Mouse (Mus musculus): ENCODE measurements at regions not wholly inside any gene's neighbourhood (a gene's known extent, or its start where the extent isn't known, plus 50 kb on each side); places are given as distances from the start of the nearest gene placed in this dataset.

- intact Hi-C loops (cut with DNase I): no loop called here
- DNase-seq (ENCODE audit: extremely low spot score in 1 of 2, low spot score in 2 of 2): no peak
Measured at GRCm38 (mm10) chr14:111971857-111972256, 297.0 kb downstream of the Slitrk5 start.

- intact Hi-C loops (cut with DNase I): no loop called here
- no peak for DNase-seq (ENCODE audit: extremely low spot score in 1 of 2, low spot score in 2 of 2)
Measured at GRCm38 (mm10) chr14:111995809-111996458, 321.0 kb downstream of the Slitrk5 start.

- no peak for DNase-seq (ENCODE audit: extremely low spot score in 1 of 2, low spot score in 2 of 2)
- intact Hi-C loops (cut with DNase I): no loop called here
Measured at GRCm38 (mm10) chr14:112002146-112002545, 327.2 kb downstream of the Slitrk5 start.

- DNase-seq (ENCODE audit: extremely low spot score in 1 of 2, low spot score in 2 of 2): no peak
- intact Hi-C loops (cut with DNase I): no loop called here
Measured at GRCm38 (mm10) chr14:112002881-112003280, 328.0 kb downstream of the Slitrk5 start.

- DNase-seq (ENCODE audit: extremely low spot score in 1 of 2, low spot score in 2 of 2): no peak
- intact Hi-C loops (cut with DNase I): no loop called here
Measured at GRCm38 (mm10) chr14:112008651-112009050, 333.8 kb downstream of the Slitrk5 start.

GRCm38 (mm10) chr14:112029331-112029730 is 354.4 kb downstream of the Slitrk5 start:
- intact Hi-C loops (cut with DNase I): no loop called here
- peak in 1 of 2 experiments; percentile 47 for DNase-seq (ENCODE audit: extremely low spot score in 1 of 2, low spot score in 2 of 2)

- intact Hi-C loops (cut with DNase I): no loop called here
- DNase-seq (ENCODE audit: extremely low spot score in 1 of 2, low spot score in 2 of 2): no peak
Measured at GRCm38 (mm10) chr14:112075071-112075470, 400.2 kb downstream of the Slitrk5 start.
